Mouse (Mus musculus) C2C12 (cell line): ENCODE measurements around the gene Cnot6.

ENCODE experiments used
- CEBPB ChIP-seq: IDR thresholded peaks from one replicate; pipeline ENCODE4 v1.6.1; 2011; ENCODE audit warnings: low read depth, mild to moderate bottlenecking, control low read depth, moderate library complexity
- CTCF ChIP-seq: IDR thresholded peaks from one replicate; pipeline ENCODE4 v1.5.1; 2011; ENCODE audit not compliant: control insufficient read depth, insufficient read depth, insufficient read length
- MAX ChIP-seq: IDR thresholded peaks from one replicate; pipeline ENCODE4 v1.6.1; 2011; ENCODE audit warnings: mild to moderate bottlenecking, control low read depth
- MYOD1 ChIP-seq: IDR thresholded peaks from one replicate; pipeline ENCODE4 v1.6.1; 2011; ENCODE audit warnings: low read depth; ENCODE audit not compliant: control insufficient read depth, insufficient read length
- USF1 ChIP-seq: IDR thresholded peaks from one replicate; pipeline ENCODE4 v1.6.1; 2011; ENCODE audit warnings: low read depth, mild to moderate bottlenecking, control low read depth, moderate library complexity

DNA sequence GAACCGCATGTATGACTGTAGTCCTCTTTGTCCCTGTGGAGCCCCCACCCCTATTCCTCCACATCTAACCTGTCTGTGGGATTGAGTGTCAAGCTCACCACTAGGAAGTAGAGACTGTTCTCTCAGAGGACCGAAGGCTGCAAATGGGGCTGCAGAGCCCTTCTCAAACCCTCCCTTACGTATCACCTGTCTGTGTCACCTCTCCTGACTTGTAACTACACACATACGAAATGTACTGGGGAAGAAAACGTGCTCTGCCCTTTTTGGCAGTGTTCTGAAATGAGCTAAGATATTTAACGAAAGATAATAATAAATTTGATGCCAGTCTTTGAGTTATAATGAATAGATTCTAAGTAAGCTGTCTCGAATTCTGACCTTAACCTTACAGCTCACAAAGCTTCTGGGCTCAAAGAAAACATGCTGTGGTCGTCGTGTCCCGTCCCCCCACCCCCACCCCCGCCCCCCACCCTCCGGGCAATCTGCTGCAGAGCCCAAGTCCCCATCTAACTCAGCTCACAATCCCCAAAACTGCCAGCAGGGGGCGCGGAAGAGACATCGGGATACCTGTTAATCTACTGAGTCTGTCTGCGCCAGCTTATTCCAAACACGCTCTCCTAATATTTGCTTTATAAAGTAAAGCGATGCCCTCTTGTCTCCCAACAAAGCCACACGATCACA lies 60.0 kb downstream of the Cnot6 start:
- TF ChIP-seq CTCF, result peak; percentile 58
- TF ChIP-seq USF1, result no peak
- TF ChIP-seq MYOD1, result no peak
- TF ChIP-seq MAX, result no peak
- TF ChIP-seq CEBPB, result no peak
